ENCODE assay signal across 32 mouse cellular contexts in genomic region chr1:21255625-21256345, GRCm38 (mm10). TPM values are rescaled to one million over a fixed set of nuclear protein-coding genes. Genes with fewer than 3 reads are reported as not detected.
DNase-seq lines count a peak whose midpoint lies in the region; ATAC-seq and TF ChIP-seq lines count a peak whose summit lies in the region.
"Had no signal": no experiment of that assay in that cellular context is flagged by ENCODE, and none has a peak within 500 bp of the region (broad histone marks: within the 10 kb centered on the region; RNA-seq: fewer than 3 reads in every experiment).

No protein-coding gene starts in this region.

- H3K4me1 ChIP-seq in E14TG2a.4 (replicated peaks; ENCODE audit: low read depth, low read length) = peaks cover 90% of the 10 kb centered on the region
- H3K4me1 ChIP-seq in ES-Bruce4 (ENCODE audit: control insufficient read depth, insufficient read depth, low read length) = peaks cover 10% of the 10 kb centered on the region
- H3K4me1 ChIP-seq in intestine, embryonic 16.5 days (ENCODE audit: control insufficient read depth, insufficient read depth, low read length) = no peaks in the 10 kb centered on the region
- H3K4me1 ChIP-seq in midbrain, embryonic 16.5 days (ENCODE audit: control insufficient read depth, insufficient read depth, low read length) = no peaks in the 10 kb centered on the region
- H3K4me1 ChIP-seq: forebrain, embryonic 12.5 days; forebrain, embryonic 15.5 days; heart, embryonic 10.5 days; heart, embryonic 13.5 days had no signal

- peak; percentile 89 for DNase-seq in R1 (ENCODE audit: low read depth, low spot score)
- DNase-seq in adrenal gland, adult (ENCODE audit: inconsistent age in 2 of 2, low spot score in 1 of 2) = no peak
- no peak for DNase-seq in layer of hippocampus, adult 18-20 months (ENCODE audit: low spot score in 2 of 2)
- no peak for DNase-seq in kidney, postnatal 10 days
- DNase-seq: adrenal gland, adult 8-10 months; adrenal gland, postnatal 25 days; cerebellum, adult 11-12 months; cerebellum, adult 8-10 months; cerebellum, postnatal 10 days; cerebellum, postnatal 36 days; embryo, embryonic 11 days; gastrocnemius, adult 2 months; gastrocnemius, postnatal 14 days; heart, adult 2 months; heart, postnatal 14 days; heart, postnatal 4 days had no signal

- WGBS in intestine, embryonic 16.5 days = 88% methylated on average over 7 of the region's 7 CpGs
- 87% methylated on average over 7 of the region's 7 CpGs for WGBS in midbrain, embryonic 16.5 days

- H3K36me3 ChIP-seq in E14TG2a.4 (ENCODE audit: insufficient read depth, low read length) (peaks cover 14% of the 10 kb centered on the region), ES-Bruce4 (ENCODE audit: control insufficient read depth, insufficient read depth, low read length, poor library complexity, severe bottlenecking) (0 out of 2 replicates have a peak, but pooled peaks cover 2% of the 10 kb centered on the region)
- no peaks in the 10 kb centered on the region for H3K36me3 ChIP-seq in intestine, embryonic 16.5 days (ENCODE audit: control insufficient read depth, insufficient read depth, low read length)
- no peaks in the 10 kb centered on the region for H3K36me3 ChIP-seq in midbrain, embryonic 16.5 days (ENCODE audit: control insufficient read depth, insufficient read depth, low read length)
- H3K36me3 ChIP-seq: embryonic facial prominence, embryonic 10.5 days; embryonic facial prominence, embryonic 13.5 days; forebrain, embryonic 12.5 days; forebrain, embryonic 15.5 days; heart, embryonic 10.5 days; heart, embryonic 13.5 days had no signal

- H3K4me2 ChIP-seq in intestine, embryonic 16.5 days (ENCODE audit: low read depth, low read length) = no peak overlapping the region
- no peak overlapping the region for H3K4me2 ChIP-seq in midbrain, embryonic 16.5 days (ENCODE audit: low read length)
- H3K4me2 ChIP-seq: embryonic facial prominence, embryonic 13.5 days; forebrain, embryonic 12.5 days; forebrain, embryonic 15.5 days; heart, embryonic 13.5 days; hindbrain, embryonic 14.5 days had no signal

- ATAC-seq in intestine, embryonic 16.5 days = peak; percentile 89
- no peak for ATAC-seq in midbrain, embryonic 16.5 days
- ATAC-seq: CD4-positive, CD25-positive, alpha-beta regulatory T cell, adult 4 months; forebrain, embryonic 15.5 days; hindbrain, postnatal 0 days; inflammation-experienced regulatory T-cells, adult 6 months had no signal

- peak overlapping the region; percentile 45 for H3K4me3 ChIP-seq in E14TG2a.4 (replicated peaks; ENCODE audit: low read length)
- H3K4me3 ChIP-seq in ES-Bruce4 (ENCODE audit: low read depth, low read length) = no peak overlapping the region
- no peak overlapping the region for H3K4me3 ChIP-seq in intestine, embryonic 16.5 days (ENCODE audit: low read length)
- H3K4me3 ChIP-seq in midbrain, embryonic 16.5 days (ENCODE audit: low read depth, low read length) = no peak overlapping the region
- H3K4me3 ChIP-seq: embryonic facial prominence, embryonic 10.5 days; embryonic facial prominence, embryonic 13.5 days; erythroblast, embryonic 14.5 days; forebrain, embryonic 12.5 days; forebrain, embryonic 15.5 days; gastrocnemius, adult 2 months; heart, adult 2 months; heart, embryonic 10.5 days; heart, embryonic 13.5 days had no signal

- no peak for TF ChIP-seq POLR2A in ES-Bruce4 (IDR thresholded peaks at IDR 0.05; ENCODE audit: insufficient read depth, low read length)

- TF ChIP-seq CTCF in E14TG2a.4 (conservative IDR thresholded peaks at IDR 0.05; ENCODE audit: low read length) (no peak), ES-Bruce4 (IDR thresholded peaks at IDR 0.05; ENCODE audit: low read depth, low read length) (no peak)

- H3K27ac ChIP-seq in ES-Bruce4 (ENCODE audit: insufficient read depth, low read length) = peak overlapping the region; percentile 92
- H3K27ac ChIP-seq in intestine, embryonic 16.5 days (ENCODE audit: low read length) = no peak overlapping the region
- no peak overlapping the region for H3K27ac ChIP-seq in midbrain, embryonic 16.5 days (ENCODE audit: low read length)
- H3K27ac ChIP-seq: embryonic facial prominence, embryonic 10.5 days; embryonic facial prominence, embryonic 13.5 days; forebrain, embryonic 12.5 days; forebrain, embryonic 15.5 days; gastrocnemius, adult 2 months; heart, adult 2 months; heart, embryonic 10.5 days; heart, embryonic 13.5 days; hindbrain, embryonic 14.5 days; hindbrain, postnatal 0 days had no signal

- peaks cover 11% of the 10 kb centered on the region; the same call in 1 of the 2 replicates for H3K9me3 ChIP-seq in E14TG2a.4 (ENCODE audit: low read length)
- H3K9me3 ChIP-seq in ES-Bruce4 (replicated peaks; ENCODE audit: control insufficient read depth, insufficient read depth, low read length, poor library complexity, severe bottlenecking) = peaks cover 4% of the 10 kb centered on the region; the same call in 1 of the 2 replicates
- H3K9me3 ChIP-seq in intestine, embryonic 16.5 days (ENCODE audit: control insufficient read depth, low read length) = no peaks in the 10 kb centered on the region
- no peaks in the 10 kb centered on the region for H3K9me3 ChIP-seq in midbrain, embryonic 16.5 days (replicated peaks; ENCODE audit: control insufficient read depth, low read length, poor library complexity, severe bottlenecking)
- H3K9me3 ChIP-seq: embryonic facial prominence, embryonic 10.5 days; embryonic facial prominence, embryonic 13.5 days; forebrain, embryonic 12.5 days; forebrain, embryonic 15.5 days; heart, embryonic 10.5 days; heart, embryonic 13.5 days had no signal

- no peaks in the 10 kb centered on the region for H3K27me3 ChIP-seq in E14TG2a.4 (ENCODE audit: insufficient read depth, low read length)
- H3K27me3 ChIP-seq in ES-Bruce4 (ENCODE audit: control insufficient read depth, insufficient read depth, low read length, poor library complexity, severe bottlenecking) = no peaks in the 10 kb centered on the region
- H3K27me3 ChIP-seq in intestine, embryonic 16.5 days (replicated peaks; ENCODE audit: control insufficient read depth, insufficient read depth, low read length) = no peaks in the 10 kb centered on the region
- no peaks in the 10 kb centered on the region for H3K27me3 ChIP-seq in midbrain, embryonic 16.5 days (ENCODE audit: control insufficient read depth, insufficient read depth, low read depth, low read length)
- H3K27me3 ChIP-seq: embryonic facial prominence, embryonic 13.5 days; forebrain, embryonic 12.5 days; forebrain, embryonic 15.5 days; heart, embryonic 13.5 days had no signal

- 0 out of 2 replicates have a peak overlapping the region, but pooled peaks have one; percentile 12 for H3K9ac ChIP-seq in ES-Bruce4 (ENCODE audit: low read depth, poor library complexity, severe bottlenecking)
- H3K9ac ChIP-seq in intestine, embryonic 16.5 days (ENCODE audit: low read depth, low read length) = no peak overlapping the region
- H3K9ac ChIP-seq in midbrain, embryonic 16.5 days (ENCODE audit: low read depth, low read length) = no peak overlapping the region
- H3K9ac ChIP-seq: embryonic facial prominence, embryonic 13.5 days; forebrain, embryonic 12.5 days; forebrain, embryonic 15.5 days; heart, embryonic 13.5 days; hindbrain, embryonic 14.5 days had no signal

- TF ChIP-seq EP300 in ES-Bruce4 (IDR thresholded peaks at IDR 0.05; ENCODE audit: insufficient read depth, low read depth, low read length) = no peak

RNA-seq across cellular contexts. Expression of gene Gsta3, which starts 15.4 kb away (rescaled TPM):
- 1.5 and 1.7 TPM in 2 replicates for polyA plus RNA-seq in ES-Bruce4 (2011; ENCODE audit: insufficient read depth, insufficient read length, low read depth, missing spikeins)
- 11.9 and 17.9 TPM in 2 replicates for polyA plus RNA-seq in intestine, embryonic 16.5 days (2015; fragmentation: Nextera tagmentation; extraction: Ambion mirVana)
- polyA plus RNA-seq in midbrain, embryonic 16.5 days (2015; fragmentation: Nextera tagmentation; extraction: Ambion mirVana) = 0.28 and 1.0 TPM in 2 replicates
- total RNA-seq in layer of hippocampus, adult 18-20 months (2021) = 1 to 10 TPM; 1.1 to 1.7 TPM
- total RNA-seq: gastrocnemius, postnatal 14 days had no signal
- polyA plus RNA-seq: C2C12 had no signal

RNA-seq across cellular contexts. Expression of gene Tmem14a, which starts 37.4 kb away (rescaled TPM):
- 3.8 and 6.6 TPM in 2 replicates for polyA plus RNA-seq in ES-Bruce4 (2011; ENCODE audit: insufficient read depth, insufficient read length, low read depth, missing spikeins)
- polyA plus RNA-seq in intestine, embryonic 16.5 days (2015; fragmentation: Nextera tagmentation; extraction: Ambion mirVana) = 12.8 and 14.1 TPM in 2 replicates
- 18.8 and 20.7 TPM in 2 replicates for polyA plus RNA-seq in midbrain, embryonic 16.5 days (2015; fragmentation: Nextera tagmentation; extraction: Ambion mirVana)
- total RNA-seq in layer of hippocampus, adult 18-20 months (2021) = 10 to 100 TPM; 30.9 to 31.7 TPM
- polyA plus RNA-seq: erythroblast, embryonic 14.5 days had no signal
